Mouse (Mus musculus): ENCODE data around the gene Icam1. TPM values are rescaled to one million over a fixed set of nuclear protein-coding genes. Genes with fewer than 3 reads are reported as not detected.

The Icam1 gene
- total RNA-seq, 2 experiments from 2014 or later, result 3.3 to 3.5 TPM

- intact Hi-C loops (cut with DNase I), result no loop called here
- DNase-seq (ENCODE audit: low spot score in 2 of 2), result no peak
Measured at GRCm38 (mm10) chr9:21016331-21017176, 769 bp downstream of the Icam1 start.

GRCm38 (mm10) chr9:21017177-21017575 lies 1.4 kb downstream of the Icam1 start:
- intact Hi-C loops (cut with DNase I), result no loop called here
- no peak for DNase-seq (ENCODE audit: low spot score in 2 of 2)

GRCm38 (mm10) chr9:21018600-21018999 lies 2.8 kb downstream of the Icam1 start:
- DNase-seq (ENCODE audit: low spot score in 2 of 2), result no peak
- intact Hi-C loops (cut with DNase I), result no loop called here

- intact Hi-C loops (cut with DNase I), result no loop called here
- no peak for DNase-seq (ENCODE audit: low spot score in 2 of 2)
Measured at GRCm38 (mm10) chr9:21021363-21021762, 5.6 kb downstream of the Icam1 start.

GRCm38 (mm10) chr9:21022288-21022687 lies 6.5 kb downstream of the Icam1 start:
- intact Hi-C loops (cut with DNase I), result no loop called here
- DNase-seq (ENCODE audit: low spot score in 2 of 2), result no peak

- intact Hi-C loops (cut with DNase I), result no loop called here
- no peak for DNase-seq (ENCODE audit: low spot score in 2 of 2)
Measured at GRCm38 (mm10) chr9:21022726-21023125, 6.9 kb downstream of the Icam1 start.

GRCm38 (mm10) chr9:21025258-21025810 lies 9.5 kb downstream of the Icam1 start:
- intact Hi-C loops (cut with DNase I), result no loop called here
- DNase-seq (ENCODE audit: low spot score in 2 of 2), result no peak

- no peak for DNase-seq (ENCODE audit: low spot score in 2 of 2)
- intact Hi-C loops (cut with DNase I), result loop anchor here (1.0 kb wide), 1 partner anchor 24 kb away; no protein-coding TSS in a partner anchor
Measured at GRCm38 (mm10) chr9:21026849-21027248, 11.1 kb downstream of the Icam1 start.

- DNase-seq (ENCODE audit: low spot score in 2 of 2), result no peak
- intact Hi-C loops (cut with DNase I), result loop anchor here (2.0 kb wide), 1 partner anchor 127 kb away; no protein-coding TSS in a partner anchor
Measured at GRCm38 (mm10) chr9:21027774-21028290, 12.0 kb downstream of the Icam1 start.

- no peak for DNase-seq (ENCODE audit: low spot score in 2 of 2)
- intact Hi-C loops (cut with DNase I), result loop anchor here (2.0 kb wide), 1 partner anchor 128 kb away; no protein-coding TSS in a partner anchor
Measured at GRCm38 (mm10) chr9:21028560-21029110, 12.8 kb downstream of the Icam1 start.

- intact Hi-C loops (cut with DNase I), result loop anchor here (2.0 kb wide), 2 partner anchors 101 to 129 kb away; partner anchors contain the start of gene Tyk2
- DNase-seq (ENCODE audit: low spot score in 2 of 2), result peak; percentile 72 to 73
Measured at GRCm38 (mm10) chr9:21029291-21030054, 13.7 kb downstream of the Icam1 start, which contains the start of gene Icam4. Icam4 (plus strand) TSS chr9:21029373.

- DNase-seq (ENCODE audit: low spot score in 2 of 2), result no peak
- intact Hi-C loops (cut with DNase I), result loop anchor here (2.0 kb wide), 1 partner anchor 101 kb away; the partner anchor contains the start of gene Tyk2
Measured at GRCm38 (mm10) chr9:21030055-21030600, 14.3 kb downstream of the Icam1 start.

GRCm38 (mm10) chr9:21030781-21031250 lies 15.0 kb downstream of the Icam1 start:
- peak; percentile 76 to 91 for DNase-seq (ENCODE audit: low spot score in 2 of 2)

GRCm38 (mm10) chr9:21031251-21031895 lies 15.6 kb downstream of the Icam1 start:
- DNase-seq (ENCODE audit: low spot score in 2 of 2), result peak; percentile 88 to 93
- intact Hi-C loops (cut with DNase I), result loop anchor here (1.0 to 2.0 kb wide), 3 partner anchors 32 to 99 kb away; partner anchors contain the start of genes Gm38431 and Tyk2

More at GRCm38 (mm10) chr9:21030781-21031250, 15.0 kb downstream of the Icam1 start:
- intact Hi-C loops (cut with DNase I), result loop anchor here (1.0 to 2.0 kb wide), 3 partner anchors 32 to 100 kb away; partner anchors contain the start of genes Gm38431 and Tyk2

GRCm38 (mm10) chr9:21031896-21032351 lies 16.1 kb downstream of the Icam1 start, which contains the start of gene Icam5:
Icam5 (plus strand) TSS chr9:21032073.
- intact Hi-C loops (cut with DNase I), result loop anchor here (1.0 to 2.0 kb wide), 5 partner anchors 9 to 99 kb away; partner anchors contain the start of genes Gm38431 and Tyk2
- peak; percentile 84 to 95 for DNase-seq (ENCODE audit: low spot score in 2 of 2)

GRCm38 (mm10) chr9:21032491-21032890 lies 16.7 kb downstream of the Icam1 start:
- intact Hi-C loops (cut with DNase I), result loop anchor here (1.0 kb wide), 2 partner anchors 9 to 40 kb away; no protein-coding TSS in a partner anchor
- DNase-seq (ENCODE audit: low spot score in 2 of 2), result no peak

GRCm38 (mm10) chr9:21033136-21033535 lies 17.4 kb downstream of the Icam1 start:
- intact Hi-C loops (cut with DNase I), result no loop called here
- DNase-seq (ENCODE audit: low spot score in 2 of 2), result peak; percentile 71 to 81
